Mouse (Mus musculus) cerebellum, adult 2 months (tissue): ENCODE data around the gene Sftpa1.

Experiments
- CTCF ChIP-seq: fragments of 200-500 bp; IDR thresholded peaks from 2 replicates; pipeline ENCODE4 v1.5.1; 2011; ENCODE audit warnings: low read depth, mild to moderate bottlenecking, control low read depth, low read length, moderate library complexity, borderline replicate concordance; ENCODE audit not compliant: insufficient read depth
- POLR2A ChIP-seq: fragments of 200-500 bp; IDR thresholded peaks from 2 replicates; pipeline ENCODE4 v1.6.1; 2011; ENCODE audit warnings: low read length, control low read depth, borderline replicate concordance; ENCODE audit not compliant: insufficient read depth

- TF ChIP-seq POLR2A (no peak), CTCF (no peak)
These were observed at the start of gene Sftpa1 for GRCm38 (mm10) chr14:41131540-41131939.
